Mouse (Mus musculus): ENCODE measurements around the gene Ly86. TPM values are rescaled to one million over a fixed set of nuclear protein-coding genes. Genes with fewer than 3 reads are reported as not detected.
A peak's percentile ranks its signal among the peaks of the same experiment; 100 is the strongest.

Gene Ly86
- total and polyA plus RNA-seq, 2 experiments, result 4.4 to 8.6 TPM

DNA sequence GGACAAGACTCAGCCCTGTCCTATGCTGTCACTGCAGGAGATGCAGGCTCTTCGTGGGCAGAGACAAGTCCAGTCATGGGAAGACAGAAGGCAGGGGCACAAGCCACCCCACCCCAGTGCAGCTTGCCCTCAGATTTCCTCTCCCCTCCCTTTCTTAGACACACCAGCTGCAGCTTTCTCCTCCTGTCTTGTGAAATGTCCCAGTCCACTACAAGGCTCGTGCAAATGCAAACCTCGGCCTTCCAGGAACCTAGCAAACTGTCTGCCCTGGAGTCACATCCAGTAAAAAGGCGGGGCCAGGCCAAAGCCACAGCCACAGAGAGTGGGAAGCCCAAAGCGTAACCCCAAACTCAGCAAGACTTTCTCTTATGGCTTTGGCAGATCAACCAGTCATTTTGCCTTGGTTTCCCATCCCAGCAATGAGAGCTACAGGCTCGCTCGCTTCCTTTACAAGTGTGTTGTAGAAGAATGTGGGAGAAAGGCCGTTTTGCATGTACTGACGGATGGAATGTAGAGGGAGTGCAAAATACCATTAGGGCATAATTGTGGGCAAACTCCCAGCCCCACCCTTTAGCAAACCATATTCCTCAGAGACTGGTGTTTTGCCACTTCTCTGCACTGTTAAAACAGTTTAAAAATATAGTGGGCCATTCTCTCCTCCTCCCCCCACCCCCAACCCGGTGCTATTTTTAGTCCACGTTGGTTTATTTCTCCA is 95.7 kb downstream of the Ly86 start:
- no peak overlapping the region for H3K27ac ChIP-seq (replicated peaks; ENCODE audit: insufficient read depth, low read depth, low read length)

GRCm38 (mm10) chr13:37442058-37442457 is 97.0 kb downstream of the Ly86 start:
- H3K27ac ChIP-seq (replicated peaks; ENCODE audit: insufficient read depth, low read depth, low read length), result no peak overlapping the region
- no peaks in the 10 kb centered on the region for H3K36me3 ChIP-seq (ENCODE audit: control insufficient read depth, insufficient read depth, low read length)
- no peak for DNase-seq (ENCODE audit: extremely low read depth, low read depth, low spot score)
- H3K79me2 ChIP-seq (ENCODE audit: control insufficient read depth, insufficient read depth, low read length), result no peaks in the 10 kb centered on the region
- H3K4me3 ChIP-seq (ENCODE audit: insufficient read depth, low read depth, low read length), result no peak overlapping the region
- H3K4me1 ChIP-seq (ENCODE audit: control insufficient read depth, insufficient read depth, low read length), result no peaks in the 10 kb centered on the region
- no peaks in the 10 kb centered on the region for H3K27me3 ChIP-seq (ENCODE audit: control insufficient read depth, insufficient read depth, low read length)
- H3K9ac ChIP-seq (ENCODE audit: low read depth, low read length), result no peak overlapping the region
- 57% methylated on average over 4 of the region's 4 CpGs for WGBS
- TF ChIP-seq CTCF (IDR thresholded peaks at IDR 0.05; ENCODE audit: low read depth, low read length) (no peak), POLR2A (IDR thresholded peaks at IDR 0.05; ENCODE audit: extremely low read depth, insufficient read depth, low read length) (no peak)

More for the DNA sequence above, 95.7 kb downstream of the Ly86 start:
- no peaks in the 10 kb centered on the region for H3K4me1 ChIP-seq (ENCODE audit: control insufficient read depth, insufficient read depth, low read length)
- no peaks in the 10 kb centered on the region for H3K79me2 ChIP-seq (ENCODE audit: control insufficient read depth, insufficient read depth, low read length)
- TF ChIP-seq CTCF (IDR thresholded peaks at IDR 0.05; ENCODE audit: low read depth, low read length) (no peak), POLR2A (IDR thresholded peaks at IDR 0.05; ENCODE audit: extremely low read depth, insufficient read depth, low read length) (no peak)
- DNase-seq (ENCODE audit: extremely low read depth, low read depth, low spot score), result no peak
- no peak overlapping the region for H3K4me3 ChIP-seq (ENCODE audit: insufficient read depth, low read depth, low read length)
- WGBS, result 77% methylated on average over 11 of the region's 11 CpGs
- no peaks in the 10 kb centered on the region for H3K27me3 ChIP-seq (ENCODE audit: control insufficient read depth, insufficient read depth, low read length)
- no peaks in the 10 kb centered on the region for H3K36me3 ChIP-seq (ENCODE audit: control insufficient read depth, insufficient read depth, low read length)
- no peak overlapping the region for H3K9ac ChIP-seq (ENCODE audit: low read depth, low read length)

GRCm38 (mm10) chr13:37442531-37442930 is 97.5 kb downstream of the Ly86 start:
- no peaks in the 10 kb centered on the region for H3K79me2 ChIP-seq (ENCODE audit: control insufficient read depth, insufficient read depth, low read length)
- H3K27ac ChIP-seq (replicated peaks; ENCODE audit: insufficient read depth, low read depth, low read length), result no peak overlapping the region
- DNase-seq (ENCODE audit: extremely low read depth, low read depth, low spot score), result no peak
- no peaks in the 10 kb centered on the region for H3K27me3 ChIP-seq (ENCODE audit: control insufficient read depth, insufficient read depth, low read length)
- no peak overlapping the region for H3K4me3 ChIP-seq (ENCODE audit: insufficient read depth, low read depth, low read length)
- H3K36me3 ChIP-seq (ENCODE audit: control insufficient read depth, insufficient read depth, low read length), result no peaks in the 10 kb centered on the region
- no peak for TF ChIP-seq POLR2A (IDR thresholded peaks at IDR 0.05; ENCODE audit: extremely low read depth, insufficient read depth, low read length)
- TF ChIP-seq CTCF (IDR thresholded peaks at IDR 0.05; ENCODE audit: low read depth, low read length), result no peak
- 76% methylated on average over 7 of the region's 7 CpGs for WGBS
- H3K9ac ChIP-seq (ENCODE audit: low read depth, low read length), result no peak overlapping the region
- H3K4me1 ChIP-seq (ENCODE audit: control insufficient read depth, insufficient read depth, low read length), result no peaks in the 10 kb centered on the region

DNA sequence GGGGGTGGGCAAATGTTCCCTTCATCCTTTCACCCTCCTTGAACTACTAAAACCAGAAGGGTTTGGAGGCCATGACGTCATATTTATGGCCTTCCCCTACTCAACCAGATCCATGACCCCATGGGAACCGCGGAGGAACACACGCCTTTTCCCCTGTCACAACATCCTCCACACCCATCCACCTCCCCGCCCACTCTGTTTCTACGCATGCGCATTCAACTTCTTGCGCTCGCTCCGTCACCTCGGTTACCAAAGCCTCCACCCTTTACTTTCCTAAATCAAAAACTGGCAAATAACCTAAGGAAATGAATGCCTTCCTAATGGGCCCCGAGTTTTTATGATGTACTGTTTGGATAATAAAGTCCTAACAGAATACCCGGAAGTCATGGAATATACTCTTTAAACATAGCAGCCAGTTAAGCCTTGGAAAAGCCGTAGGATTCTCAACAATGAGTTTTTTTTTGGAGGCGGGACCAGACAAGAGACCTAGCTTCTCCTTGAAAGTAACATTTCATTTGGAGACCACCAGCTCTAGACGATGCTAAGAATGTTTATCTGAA is 101.8 kb downstream of the Ly86 start:
- Histone ChIP-seq H3K79me2 (ENCODE audit: control insufficient read depth, insufficient read depth, low read length) (no peaks in the 10 kb centered on the region), H3K4me1 (ENCODE audit: control insufficient read depth, insufficient read depth, low read length) (peaks cover 2% of the 10 kb centered on the region; the same call in 1 of the 2 replicates), H3K27ac (replicated peaks; ENCODE audit: insufficient read depth, low read depth, low read length) (no peak overlapping the region), H3K27me3 (ENCODE audit: control insufficient read depth, insufficient read depth, low read length) (no peaks in the 10 kb centered on the region), H3K4me3 (ENCODE audit: insufficient read depth, low read depth, low read length) (no peak overlapping the region), H3K9ac (ENCODE audit: low read depth, low read length) (no peak overlapping the region), H3K36me3 (ENCODE audit: control insufficient read depth, insufficient read depth, low read length) (no peaks in the 10 kb centered on the region)
- TF ChIP-seq CTCF (IDR thresholded peaks at IDR 0.05; ENCODE audit: low read depth, low read length) (no peak), POLR2A (IDR thresholded peaks at IDR 0.05; ENCODE audit: extremely low read depth, insufficient read depth, low read length) (no peak)
- 93% methylated on average over 16 of the region's 16 CpGs for WGBS
- DNase-seq (ENCODE audit: extremely low read depth, low read depth, low spot score), result no peak

DNA sequence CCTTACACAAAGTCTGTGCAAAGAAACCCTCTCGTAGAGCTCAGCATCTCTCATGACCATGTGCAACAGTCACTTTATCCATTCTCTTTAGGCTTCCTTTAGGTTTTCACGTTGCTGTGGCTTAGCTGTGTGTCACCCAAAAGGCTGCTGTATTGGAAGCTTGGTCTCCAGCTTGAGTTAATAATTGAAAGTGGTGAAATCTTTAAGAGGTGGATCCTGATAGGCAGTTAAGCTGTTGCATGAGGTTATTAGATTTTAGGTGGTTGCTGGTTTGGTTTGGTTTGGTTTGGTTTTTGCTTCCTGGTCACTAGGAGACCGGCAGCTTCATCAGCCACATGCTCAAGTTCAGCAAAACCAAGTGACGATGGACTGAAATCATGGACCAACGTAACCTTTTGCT is 106.0 kb downstream of the Ly86 start:
- no peaks in the 10 kb centered on the region for H3K27me3 ChIP-seq (ENCODE audit: control insufficient read depth, insufficient read depth, low read length)
- H3K4me3 ChIP-seq (ENCODE audit: insufficient read depth, low read depth, low read length), result peak overlapping the region; percentile 17
- H3K9ac ChIP-seq (ENCODE audit: low read depth, low read length), result peak overlapping the region; percentile 31; the same call in 1 of the 2 replicates
- H3K36me3 ChIP-seq (ENCODE audit: control insufficient read depth, insufficient read depth, low read length), result no peaks in the 10 kb centered on the region
- no peaks in the 10 kb centered on the region for H3K79me2 ChIP-seq (ENCODE audit: control insufficient read depth, insufficient read depth, low read length)
- peak overlapping the region; percentile 69 for H3K27ac ChIP-seq (replicated peaks; ENCODE audit: insufficient read depth, low read depth, low read length)
- TF ChIP-seq CTCF (IDR thresholded peaks at IDR 0.05; ENCODE audit: low read depth, low read length), result no peak
- no peak for TF ChIP-seq POLR2A (IDR thresholded peaks at IDR 0.05; ENCODE audit: extremely low read depth, insufficient read depth, low read length)
- WGBS, result 33% methylated on average over 5 of the region's 5 CpGs
- peak; percentile 95 for DNase-seq (ENCODE audit: extremely low read depth, low read depth, low spot score)
- H3K4me1 ChIP-seq (ENCODE audit: control insufficient read depth, insufficient read depth, low read length), result peaks cover 12% of the 10 kb centered on the region

DNA sequence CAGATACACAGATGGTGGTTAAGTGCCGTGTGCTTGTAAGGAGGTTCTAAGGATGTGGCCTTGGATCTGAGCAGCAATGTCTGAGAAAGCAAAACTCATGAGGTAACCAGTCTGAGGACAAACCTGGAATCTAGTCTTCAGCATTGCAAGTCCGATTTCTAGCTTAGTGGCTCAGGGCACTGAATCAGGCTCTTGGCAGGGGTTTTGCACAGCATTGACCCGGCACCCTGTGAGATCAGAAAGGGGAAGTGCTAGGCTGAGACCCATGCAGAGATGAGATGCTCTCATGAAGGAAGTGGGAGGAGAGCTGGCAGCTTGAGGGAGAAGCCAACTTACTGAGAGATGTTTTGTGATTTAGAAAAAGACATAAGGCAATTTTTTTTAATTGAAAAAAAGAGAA is 106.5 kb downstream of the Ly86 start:
- peak; percentile 74 for DNase-seq (ENCODE audit: extremely low read depth, low read depth, low spot score)
- Histone ChIP-seq H3K27me3 (ENCODE audit: control insufficient read depth, insufficient read depth, low read length) (no peaks in the 10 kb centered on the region), H3K4me1 (ENCODE audit: control insufficient read depth, insufficient read depth, low read length) (peaks cover 12% of the 10 kb centered on the region), H3K79me2 (ENCODE audit: control insufficient read depth, insufficient read depth, low read length) (no peaks in the 10 kb centered on the region), H3K36me3 (ENCODE audit: control insufficient read depth, insufficient read depth, low read length) (no peaks in the 10 kb centered on the region), H3K4me3 (ENCODE audit: insufficient read depth, low read depth, low read length) (peak overlapping the region; percentile 17), H3K27ac (replicated peaks; ENCODE audit: insufficient read depth, low read depth, low read length) (peak overlapping the region; percentile 69), H3K9ac (ENCODE audit: low read depth, low read length) (peak overlapping the region; percentile 31)
- 16% methylated on average over 3 of the region's 3 CpGs for WGBS
- TF ChIP-seq POLR2A (IDR thresholded peaks at IDR 0.05; ENCODE audit: extremely low read depth, insufficient read depth, low read length), result no peak
- no peak for TF ChIP-seq CTCF (IDR thresholded peaks at IDR 0.05; ENCODE audit: low read depth, low read length)
